Mouse (Mus musculus) liver, embryonic 14.5 days (tissue): ENCODE measurements at regions not wholly inside any gene's neighbourhood (a gene's known extent, or its start where the extent isn't known, plus 50 kb on each side); places are given as distances from the start of the nearest gene placed in this dataset.

ENCODE experiments used
- ATAC-seq: fragments of 200-750 bp; cut with Nextera tagmentation; 2 replicates; pipeline ENCODE4 v1.8.0; 2017; ENCODE audit warnings: moderate number of reproducible peaks, mild to moderate bottlenecking, moderate library complexity; ENCODE audit not compliant: insufficient read depth
- DNase-seq, 3 experiments: peaks; one replicate each; pipeline ENCODE4 v3.0.0-alpha.2; 2012 to 2013; ENCODE audit warnings: low read depth in 3 of 3, low spot score in 3 of 3
- H3K27ac ChIP-seq: fragments of 300-500 bp; sonication (generic); 2 replicates; pipeline ENCODE4 v1.5.1; 2014; ENCODE audit warnings: moderate library complexity, mild to moderate bottlenecking, control low read depth, inconsistent platforms
- H3K27me3 ChIP-seq: fragments of 300-500 bp; sonication (generic); 2 replicates; pipeline ENCODE4 v1.6.1; 2014; ENCODE audit warnings: mild to moderate bottlenecking, low read length, moderate library complexity; ENCODE audit not compliant: control insufficient read depth, insufficient read depth
- H3K36me3 ChIP-seq: fragments of 300-500 bp; sonication (generic); replicated peaks from 2 replicates; pipeline ENCODE4 v1.6.1; 2014; ENCODE audit warnings: low read depth; ENCODE audit not compliant: control insufficient read depth, insufficient read depth
- H3K4me1 ChIP-seq, 2 experiments: fragments of 200-500 bp in 1 of 2; fragments of 300-500 bp in 1 of 2; sonication (generic) in 1 of 2; replicated peaks; 2 replicates each; pipeline ENCODE4 v1.6.1; 2012 to 2014; ENCODE audit warnings: antibody characterized with exemption in 1 of 2, inconsistent platforms in 1 of 2, low read length in 1 of 2; ENCODE audit not compliant: control insufficient read depth in 2 of 2, insufficient read depth in 2 of 2
- H3K4me2 ChIP-seq: fragments of 300-500 bp; sonication (generic); 2 replicates; pipeline ENCODE4 v1.6.1; 2014; ENCODE audit warnings: low read depth, mild to moderate bottlenecking, control low read depth, moderate library complexity
- H3K4me3 ChIP-seq, 2 experiments: fragments of 200-500 bp in 1 of 2; fragments of 300-500 bp in 1 of 2; sonication (generic) in 1 of 2; 2 replicates each; pipeline ENCODE4 v1.5.1; 2012 to 2014; ENCODE audit warnings: low read depth in 2 of 2, low read length in 2 of 2, mild to moderate bottlenecking in 2 of 2, control low read depth in 1 of 2, inconsistent platforms in 1 of 2, moderate library complexity in 1 of 2; ENCODE audit not compliant: insufficient read depth in 1 of 2
- H3K9ac ChIP-seq: fragments of 300-500 bp; sonication (generic); replicated peaks from 2 replicates; pipeline ENCODE4 v1.6.1; 2014; ENCODE audit warnings: mild to moderate bottlenecking, control low read depth, moderate library complexity
- H3K9me3 ChIP-seq: fragments of 300-500 bp; sonication (generic); 2 replicates; pipeline ENCODE4 v1.6.1; 2016; ENCODE audit warnings: low read length, mixed read lengths; ENCODE audit not compliant: control insufficient read depth
- CTCF ChIP-seq: IDR thresholded peaks from 2 replicates; pipeline ENCODE4 v1.5.1; 2016; ENCODE audit warnings: antibody characterized with exemption, low read depth, control low read depth
- EP300 ChIP-seq: IDR thresholded peaks from 2 replicates; pipeline ENCODE4 v1.6.1; 2016; ENCODE audit warnings: antibody characterized with exemption, low read depth
- WGBS: fragments of 180-500 bp; shearing (Covaris S2); extraction: QIAGEN DNeasy Blood & Tissue Kit; methylation state at CpG from one replicate; pipeline ENCODE4 v1.1.7; 2014; ENCODE audit not compliant: insufficient replicate concordance; 5-methylcytosine and 5-hydroxymethylcytosine counted together

DNA sequence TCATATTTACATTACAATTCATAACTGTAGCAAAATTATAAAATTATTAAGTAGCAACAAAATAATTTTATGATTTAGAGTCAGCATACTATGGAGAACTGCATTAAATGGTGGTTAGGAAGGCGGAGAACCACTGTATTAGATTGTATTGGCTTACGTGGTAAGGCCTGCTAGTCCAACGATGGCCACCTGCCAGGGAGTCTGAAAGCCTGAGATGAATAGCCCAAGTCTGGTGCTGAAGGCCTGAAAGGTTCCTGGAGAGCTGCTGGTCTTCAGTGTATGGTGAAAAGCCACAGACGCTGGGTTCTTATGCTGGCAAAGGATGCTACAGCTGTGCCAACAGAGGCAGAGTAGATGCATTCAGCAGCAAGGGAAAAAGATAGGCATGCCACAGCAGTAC lies 370.5 kb downstream of the Tmem132b start:
- H3K27ac ChIP-seq: no peak overlapping the region
- DNase-seq: no peak
- H3K4me2 ChIP-seq: no peak overlapping the region
- no peak for TF ChIP-seq CTCF
- TF ChIP-seq EP300: no peak
- 59% methylated on average over 4 of the region's 4 CpGs for WGBS
- H3K4me3 ChIP-seq: no peak overlapping the region
- H3K9me3 ChIP-seq: no peaks in the 10 kb centered on the region
- no peaks in the 10 kb centered on the region for H3K4me1 ChIP-seq
- no peak overlapping the region for H3K9ac ChIP-seq
- H3K36me3 ChIP-seq: no peaks in the 10 kb centered on the region
- no peaks in the 10 kb centered on the region for H3K27me3 ChIP-seq
- no peak for ATAC-seq

DNA sequence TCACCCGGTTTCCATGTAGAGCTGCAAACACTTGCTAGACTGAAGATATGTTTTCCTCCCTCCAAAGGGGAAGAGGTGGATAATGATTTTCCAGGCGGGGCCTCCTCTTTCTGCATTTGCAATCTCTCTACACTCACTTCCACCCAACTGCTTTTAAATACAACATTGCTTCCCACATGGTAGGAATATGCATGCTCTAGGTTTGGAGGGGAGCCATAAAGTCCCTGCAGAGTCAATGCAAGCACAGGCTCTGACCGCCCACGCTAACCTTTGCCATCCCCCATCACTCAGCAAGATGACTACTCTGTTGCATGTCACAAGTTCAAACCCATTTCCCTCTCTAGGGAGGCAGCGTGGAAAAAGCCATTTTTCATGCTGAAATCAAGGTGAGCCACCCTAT lies 372.9 kb downstream of the Tmem132b start:
- Histone ChIP-seq H3K9me3 (no peaks in the 10 kb centered on the region), H3K36me3 (no peaks in the 10 kb centered on the region), H3K27ac (no peak overlapping the region), H3K9ac (no peak overlapping the region), H3K27me3 (no peaks in the 10 kb centered on the region), H3K4me3 (no peak overlapping the region), H3K4me1 (no peaks in the 10 kb centered on the region), H3K4me2 (no peak overlapping the region)
- DNase-seq (no peak), ATAC-seq (no peak)
- WGBS: 50% methylated on average over 5 of the region's 5 CpGs
- no peak for TF ChIP-seq EP300
- no peak for TF ChIP-seq CTCF

DNA sequence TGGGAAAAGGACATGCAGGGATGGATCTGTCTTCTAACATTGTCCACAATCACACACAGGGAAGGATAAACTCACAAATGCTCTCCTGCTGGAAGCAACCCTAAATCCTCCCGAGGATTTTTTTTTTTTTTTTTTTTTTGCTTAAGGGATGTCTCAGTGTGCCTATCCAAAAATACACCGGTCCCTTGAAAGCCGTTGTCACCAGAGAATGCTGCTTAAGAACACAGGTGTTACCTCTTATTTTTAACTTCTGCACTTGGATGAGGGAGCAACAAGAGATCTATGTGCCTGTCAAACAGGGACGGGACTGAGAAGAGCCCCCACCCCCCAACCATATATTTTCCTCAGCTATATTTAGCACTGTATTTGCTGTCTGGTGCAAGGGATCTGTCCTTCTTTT lies 375.8 kb downstream of the Tmem132b start:
- no peak overlapping the region for H3K27ac ChIP-seq
- H3K4me3 ChIP-seq: no peak overlapping the region
- no peak for TF ChIP-seq CTCF
- DNase-seq (no peak), ATAC-seq (no peak)
- H3K4me2 ChIP-seq: no peak overlapping the region
- H3K36me3 ChIP-seq: no peaks in the 10 kb centered on the region
- no peaks in the 10 kb centered on the region for H3K4me1 ChIP-seq
- H3K9me3 ChIP-seq: no peaks in the 10 kb centered on the region; the same call in 1 of the 2 replicates
- H3K9ac ChIP-seq: no peak overlapping the region
- 63% methylated on average over 4 of the region's 4 CpGs for WGBS
- H3K27me3 ChIP-seq: no peaks in the 10 kb centered on the region

DNA sequence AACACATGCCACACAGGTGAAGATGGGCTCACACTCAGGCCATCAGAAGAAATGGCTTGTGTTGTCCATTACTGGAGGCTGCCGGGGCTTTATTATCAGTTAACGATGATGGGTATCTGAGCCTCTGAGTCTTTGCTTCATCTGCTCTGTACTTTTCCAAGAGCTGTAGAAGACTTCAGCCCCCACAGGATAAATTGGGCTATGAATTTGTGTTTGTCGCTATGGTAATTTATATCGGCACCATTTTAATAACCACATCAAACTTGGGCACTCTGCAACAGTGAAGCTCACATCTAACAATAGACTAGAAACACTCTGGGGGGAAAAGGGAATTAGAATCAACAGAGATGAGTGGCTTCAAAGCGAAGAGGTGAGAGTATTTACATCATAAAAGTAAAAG lies 376.3 kb downstream of the Tmem132b start:
- H3K9me3 ChIP-seq: no peaks in the 10 kb centered on the region; the same call in 1 of the 2 replicates
- no peaks in the 10 kb centered on the region for H3K27me3 ChIP-seq
- no peak overlapping the region for H3K4me3 ChIP-seq
- no peaks in the 10 kb centered on the region for H3K4me1 ChIP-seq
- 80% methylated on average over 5 of the region's 5 CpGs for WGBS
- no peak overlapping the region for H3K27ac ChIP-seq
- ATAC-seq (no peak), DNase-seq (no peak)
- H3K9ac ChIP-seq: no peak overlapping the region
- no peak overlapping the region for H3K4me2 ChIP-seq
- no peaks in the 10 kb centered on the region for H3K36me3 ChIP-seq
- no peak for TF ChIP-seq EP300
- TF ChIP-seq CTCF: no peak

DNA sequence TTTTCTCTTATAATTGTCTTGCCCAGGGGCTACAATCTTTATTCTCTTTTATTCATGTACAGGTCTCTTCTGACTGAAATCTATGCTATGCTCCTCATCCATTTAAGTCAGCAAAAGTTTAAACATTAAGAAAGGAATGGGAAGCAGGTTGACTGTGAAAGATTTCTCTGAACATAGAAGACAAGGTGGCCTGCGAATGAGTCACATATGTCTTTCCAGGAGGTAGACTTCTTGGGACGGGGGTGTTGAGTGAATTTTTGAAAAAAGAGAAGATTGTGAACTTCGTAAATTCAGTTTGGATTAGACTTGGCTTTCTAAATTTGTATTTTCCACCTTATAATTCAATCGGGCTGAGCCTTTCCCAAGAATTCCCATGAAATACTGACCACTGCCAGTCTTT lies 384.3 kb downstream of the Tmem132b start:
- Histone ChIP-seq H3K9ac (no peak overlapping the region), H3K4me3 (no peak overlapping the region), H3K27ac (no peak overlapping the region), H3K4me2 (no peak overlapping the region), H3K27me3 (no peaks in the 10 kb centered on the region), H3K36me3 (no peaks in the 10 kb centered on the region), H3K9me3 (no peaks in the 10 kb centered on the region; the same call in none of the 2 replicates), H3K4me1 (no peaks in the 10 kb centered on the region)
- TF ChIP-seq EP300 (no peak), CTCF (no peak)
- WGBS: 58% methylated on average over 4 of the region's 4 CpGs
- ATAC-seq (no peak), DNase-seq (no peak)

DNA sequence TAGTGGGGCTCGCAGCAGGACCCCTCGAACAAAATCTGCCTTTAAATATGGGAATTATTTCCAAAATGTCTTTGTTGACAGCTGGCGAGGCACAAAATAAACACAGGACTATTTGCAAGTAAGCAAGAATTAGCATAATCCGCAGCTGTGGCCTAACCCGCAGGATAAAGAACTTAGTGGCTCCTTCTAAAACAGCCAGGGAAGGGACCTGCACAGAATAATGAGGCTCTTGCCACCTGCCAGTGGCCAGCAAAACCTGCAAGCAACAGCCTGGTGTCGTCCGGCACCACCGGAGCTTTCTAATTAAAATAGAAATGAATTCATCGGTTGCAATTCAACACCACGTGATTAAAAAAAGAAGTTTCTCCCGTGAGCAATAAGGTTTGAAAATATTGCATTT lies 389.4 kb downstream of the Tmem132b start:
- 30% methylated on average over 11 of the region's 11 CpGs for WGBS
- DNase-seq (no peak), ATAC-seq (no peak)
- Histone ChIP-seq H3K9me3 (no peaks in the 10 kb centered on the region; the same call in none of the 2 replicates), H3K36me3 (no peaks in the 10 kb centered on the region), H3K27ac (no peak overlapping the region), H3K4me1 (no peaks in the 10 kb centered on the region), H3K27me3 (no peaks in the 10 kb centered on the region), H3K4me2 (no peak overlapping the region), H3K9ac (no peak overlapping the region), H3K4me3 (no peak overlapping the region)
- TF ChIP-seq EP300 (no peak), CTCF (no peak)
